Mouse (Mus musculus): ENCODE results near the gene Gm20716. TPM values are rescaled to one million over a fixed set of nuclear protein-coding genes. Genes with fewer than 3 reads are reported as not detected.

The Gm20716 gene
- polyA plus RNA-seq, 1 experiment = not detected

DNA sequence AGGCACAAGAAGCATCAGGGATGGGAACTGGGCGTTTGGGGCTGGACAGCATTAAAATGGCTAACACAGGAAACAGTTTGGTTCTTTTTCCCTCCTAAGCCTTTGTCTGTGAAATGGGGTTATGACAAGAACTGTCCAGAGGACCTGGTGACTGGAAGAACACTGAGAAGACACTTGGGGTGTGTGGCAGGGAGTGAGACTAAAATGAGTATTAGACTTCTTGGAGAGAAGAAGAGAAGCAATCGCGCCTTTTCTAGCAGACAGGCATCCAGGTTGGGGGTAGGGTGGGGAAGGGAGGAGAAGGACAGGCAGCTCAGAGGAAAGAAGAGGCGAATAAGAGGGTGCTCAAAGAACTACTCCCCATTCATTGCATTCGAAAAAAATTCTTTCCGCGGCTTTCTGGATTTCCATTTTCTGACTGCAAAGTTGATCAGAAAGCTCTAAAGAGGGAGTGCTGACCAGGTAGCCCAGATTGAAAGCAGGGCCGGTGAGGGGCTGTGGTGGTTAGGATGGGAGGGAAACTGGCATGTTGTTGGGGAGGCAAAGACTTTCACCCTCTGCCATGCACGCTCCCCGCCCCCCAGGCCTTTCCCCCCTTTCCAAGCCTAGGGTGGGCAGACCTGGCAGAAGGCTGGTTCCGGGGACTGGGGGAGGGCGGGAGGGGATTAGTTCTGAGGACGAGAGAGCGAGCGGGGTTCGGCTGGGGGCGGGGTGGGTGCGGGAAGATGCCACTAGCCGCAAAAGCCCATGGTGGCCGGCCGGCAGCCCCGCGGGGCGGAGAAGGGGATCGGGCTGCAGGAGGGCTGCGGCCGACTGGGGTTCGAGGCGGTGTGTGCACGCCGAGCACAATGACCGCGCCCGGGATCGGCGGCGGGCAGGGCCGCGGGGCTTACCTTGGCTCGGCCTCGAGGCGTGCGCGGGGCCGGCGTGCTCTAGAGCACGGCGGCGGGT lies 24.2 kb downstream of the Gm20716 start:
- peak overlapping the region; percentile 92 for H3K4me3 ChIP-seq (ENCODE audit: insufficient read depth, low read depth, low read length)
- peaks cover 8% of the 10 kb centered on the region for H3K4me1 ChIP-seq (ENCODE audit: control insufficient read depth, insufficient read depth, low read length)
- TF ChIP-seq POLR2A (IDR thresholded peaks at IDR 0.05; ENCODE audit: insufficient read depth, low read depth, low read length) = 0 out of 2 replicates have a peak, but pooled peaks have one; percentile 11
- TF ChIP-seq CTCF (IDR thresholded peaks at IDR 0.05; ENCODE audit: insufficient read depth, low read depth, low read length) = no peak
- H3K27ac ChIP-seq (ENCODE audit: insufficient read depth, low read depth, low read length) = peak overlapping the region; percentile 92
- WGBS = under 1% methylated on average over 48 of the region's 49 CpGs

DNA sequence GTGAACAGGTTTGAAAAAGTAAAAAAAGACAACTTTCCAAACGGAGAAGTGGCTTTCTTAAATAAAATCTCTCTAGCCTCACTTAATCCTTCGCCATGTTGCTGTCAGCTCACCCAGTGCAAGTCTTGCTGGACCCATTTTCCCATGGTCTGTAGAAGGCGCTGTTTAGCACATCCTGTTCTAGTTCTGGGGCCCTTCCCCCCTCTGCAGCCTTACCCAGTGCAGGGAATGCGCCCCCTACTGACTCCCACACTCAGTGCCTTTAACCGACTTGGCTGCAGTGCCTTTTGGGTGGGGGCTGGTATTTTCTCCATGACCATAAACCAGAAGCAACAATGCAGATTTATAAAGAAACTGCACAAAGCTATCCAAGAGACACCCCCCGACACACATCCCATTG lies 24.9 kb downstream of the Gm20716 start:
- Histone ChIP-seq H3K4me3 (ENCODE audit: insufficient read depth, low read depth, low read length) (peak overlapping the region; percentile 92), H3K4me1 (ENCODE audit: control insufficient read depth, insufficient read depth, low read length) (peaks cover 8% of the 10 kb centered on the region), H3K27ac (ENCODE audit: insufficient read depth, low read depth, low read length) (no peak overlapping the region)
- WGBS = 2% methylated on average over 6 of the region's 6 CpGs
- peak; percentile 93 for TF ChIP-seq CTCF (IDR thresholded peaks at IDR 0.05; ENCODE audit: insufficient read depth, low read depth, low read length)
- TF ChIP-seq POLR2A (IDR thresholded peaks at IDR 0.05; ENCODE audit: insufficient read depth, low read depth, low read length) = no peak

DNA sequence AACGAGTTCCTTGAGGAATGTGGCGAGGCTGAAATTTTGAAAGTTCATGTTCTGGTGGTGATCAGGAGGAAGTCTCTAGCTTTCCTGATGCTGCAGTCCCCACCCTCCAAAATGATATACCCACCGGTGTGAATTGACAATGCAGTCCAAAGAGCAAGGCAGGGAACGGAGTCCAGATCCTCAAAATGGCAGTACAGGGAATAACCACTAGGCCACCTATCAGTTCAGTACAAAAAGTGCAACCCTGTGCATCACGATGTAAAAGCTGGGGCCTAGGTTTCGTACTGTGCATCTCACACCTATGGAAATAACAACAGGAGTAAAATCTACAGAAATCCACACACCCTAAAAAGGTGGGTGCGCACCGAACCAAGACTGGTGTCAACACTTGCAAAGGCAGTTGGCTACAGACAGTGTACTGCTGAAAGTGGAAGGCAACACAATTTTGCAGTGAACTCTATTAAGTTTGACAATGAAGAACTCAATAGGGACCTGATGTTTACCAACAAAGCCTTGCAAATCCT lies 25.6 kb downstream of the Gm20716 start:
- H3K4me3 ChIP-seq (ENCODE audit: insufficient read depth, low read depth, low read length) = peak overlapping the region; percentile 92; the same call in 1 of the 2 replicates
- WGBS = 47% methylated on average over 8 of the region's 8 CpGs
- no peak overlapping the region for H3K27ac ChIP-seq (ENCODE audit: insufficient read depth, low read depth, low read length)
- no peak for TF ChIP-seq POLR2A (IDR thresholded peaks at IDR 0.05; ENCODE audit: insufficient read depth, low read depth, low read length)
- no peak for TF ChIP-seq CTCF (IDR thresholded peaks at IDR 0.05; ENCODE audit: insufficient read depth, low read depth, low read length)
- H3K4me1 ChIP-seq (ENCODE audit: control insufficient read depth, insufficient read depth, low read length) = peaks cover 12% of the 10 kb centered on the region

DNA sequence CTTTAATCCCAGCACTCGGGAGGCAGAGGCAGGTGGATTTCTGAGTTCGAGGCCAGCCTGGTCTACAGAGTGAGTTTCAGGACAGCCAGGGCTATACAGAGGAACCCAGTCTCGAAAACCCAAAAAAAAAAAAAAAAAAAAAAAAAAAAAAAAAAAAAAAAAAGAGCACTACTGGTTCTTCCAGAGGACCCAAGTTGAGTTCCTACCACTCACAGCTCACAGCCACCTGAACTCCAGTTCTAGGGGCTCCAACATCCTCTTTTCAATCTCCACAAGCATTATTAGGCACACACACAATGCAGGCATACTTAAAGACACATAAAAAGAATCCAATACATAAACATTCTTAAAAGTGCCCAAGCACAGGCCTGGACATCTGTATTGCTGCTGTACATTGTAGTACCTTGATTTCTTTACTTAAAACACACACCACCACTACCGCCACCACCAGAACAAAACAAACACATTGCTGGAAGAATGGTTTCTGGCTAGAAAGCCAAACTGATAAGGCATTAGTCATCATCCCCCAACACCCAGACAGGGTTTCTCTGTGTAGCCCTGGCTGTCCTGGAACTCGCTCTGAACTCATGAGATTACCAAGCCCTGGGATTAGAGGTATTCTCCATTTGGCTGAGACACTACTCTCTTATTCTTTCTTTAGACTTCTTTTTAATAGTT lies 30.0 kb downstream of the Gm20716 start:
- Histone ChIP-seq H3K4me3 (ENCODE audit: insufficient read depth, low read depth, low read length) (no peak overlapping the region), H3K27ac (ENCODE audit: insufficient read depth, low read depth, low read length) (no peak overlapping the region), H3K4me1 (ENCODE audit: control insufficient read depth, insufficient read depth, low read length) (peaks cover 11% of the 10 kb centered on the region; the same call in 1 of the 2 replicates)
- TF ChIP-seq POLR2A (IDR thresholded peaks at IDR 0.05; ENCODE audit: insufficient read depth, low read depth, low read length) (no peak), CTCF (IDR thresholded peaks at IDR 0.05; ENCODE audit: insufficient read depth, low read depth, low read length) (no peak)
- whole genome bisulfite sequencing = 70% methylated on average over 4 of the region's 5 CpGs

DNA sequence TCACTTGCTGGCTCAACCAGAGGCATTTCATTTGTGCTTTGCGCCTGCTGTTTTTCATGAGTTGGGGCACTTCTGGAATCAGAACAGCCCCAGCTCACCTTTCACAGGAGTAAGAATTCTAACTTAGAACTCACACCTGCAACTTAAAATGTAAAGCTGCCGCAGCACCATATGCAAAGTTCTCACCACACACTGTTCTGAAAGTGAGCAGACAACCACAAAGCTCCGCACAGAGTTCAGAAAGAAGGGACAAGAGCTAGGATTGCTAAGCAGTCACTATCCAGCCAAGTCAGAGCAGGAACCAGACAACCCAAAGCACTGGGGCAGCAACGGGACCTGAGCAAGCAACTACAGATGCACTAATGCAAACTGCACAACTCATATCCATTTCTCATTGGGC lies 30.7 kb downstream of the Gm20716 start:
- 53% methylated on average over 4 of the region's 4 CpGs for WGBS
- peaks cover 9% of the 10 kb centered on the region; the same call in 1 of the 2 replicates for H3K4me1 ChIP-seq (ENCODE audit: control insufficient read depth, insufficient read depth, low read length)
- no peak overlapping the region for H3K27ac ChIP-seq (ENCODE audit: insufficient read depth, low read depth, low read length)
- H3K4me3 ChIP-seq (ENCODE audit: insufficient read depth, low read depth, low read length) = no peak overlapping the region
- TF ChIP-seq POLR2A (IDR thresholded peaks at IDR 0.05; ENCODE audit: insufficient read depth, low read depth, low read length) = no peak
- TF ChIP-seq CTCF (IDR thresholded peaks at IDR 0.05; ENCODE audit: insufficient read depth, low read depth, low read length) = no peak

DNA sequence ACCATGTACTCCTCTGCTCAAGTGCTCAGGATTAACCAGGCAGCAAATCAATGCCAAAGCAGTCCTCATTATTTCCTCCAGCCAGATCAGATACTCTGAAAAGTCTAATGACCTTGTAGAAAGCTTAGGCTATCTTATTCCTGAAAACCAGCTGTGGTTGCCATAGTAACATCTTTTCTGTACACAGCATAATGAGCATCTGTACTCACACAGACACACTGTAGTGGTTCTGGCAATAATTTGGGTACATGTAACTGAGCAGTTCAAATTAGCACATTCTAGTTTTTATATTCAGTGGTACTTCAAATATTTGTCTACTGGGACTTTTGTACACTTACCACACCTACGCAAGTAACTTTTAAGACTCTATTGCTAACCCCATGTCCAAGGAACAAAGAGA lies 31.7 kb downstream of the Gm20716 start:
- TF ChIP-seq CTCF (IDR thresholded peaks at IDR 0.05; ENCODE audit: insufficient read depth, low read depth, low read length) (no peak), POLR2A (IDR thresholded peaks at IDR 0.05; ENCODE audit: insufficient read depth, low read depth, low read length) (no peak)
- 49% methylated on average over 1 of the region's 1 CpGs for WGBS
- peaks cover 7% of the 10 kb centered on the region; the same call in 1 of the 2 replicates for H3K4me1 ChIP-seq (ENCODE audit: control insufficient read depth, insufficient read depth, low read length)
- H3K27ac ChIP-seq (ENCODE audit: insufficient read depth, low read depth, low read length) = no peak overlapping the region
- H3K4me3 ChIP-seq (ENCODE audit: insufficient read depth, low read depth, low read length) = no peak overlapping the region

DNA sequence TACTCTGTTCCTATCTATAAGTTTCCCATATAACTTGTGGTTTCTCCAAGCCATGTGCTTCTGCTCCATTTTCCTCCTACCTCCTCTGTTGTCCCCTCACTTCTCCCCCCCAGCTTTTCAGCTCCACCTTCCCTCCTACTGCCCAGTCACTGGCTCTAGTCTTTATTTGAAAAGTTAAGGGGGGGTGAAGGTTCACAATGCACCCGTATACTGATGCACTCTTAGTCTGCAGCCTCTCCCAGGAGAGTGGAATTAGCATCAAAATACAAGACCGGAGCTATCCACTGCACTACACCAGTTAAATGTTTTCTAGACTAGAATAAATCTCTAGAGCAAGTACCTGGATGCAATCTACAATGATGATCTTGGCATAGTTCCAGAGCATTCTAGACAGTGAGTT lies 34.4 kb downstream of the Gm20716 start:
- 24% methylated on average over 2 of the region's 2 CpGs for WGBS
- Histone ChIP-seq H3K4me3 (ENCODE audit: insufficient read depth, low read depth, low read length) (no peak overlapping the region), H3K27ac (ENCODE audit: insufficient read depth, low read depth, low read length) (no peak overlapping the region), H3K4me1 (ENCODE audit: control insufficient read depth, insufficient read depth, low read length) (peaks cover 11% of the 10 kb centered on the region)
- TF ChIP-seq CTCF (IDR thresholded peaks at IDR 0.05; ENCODE audit: insufficient read depth, low read depth, low read length) = no peak
- no peak for TF ChIP-seq POLR2A (IDR thresholded peaks at IDR 0.05; ENCODE audit: insufficient read depth, low read depth, low read length)

DNA sequence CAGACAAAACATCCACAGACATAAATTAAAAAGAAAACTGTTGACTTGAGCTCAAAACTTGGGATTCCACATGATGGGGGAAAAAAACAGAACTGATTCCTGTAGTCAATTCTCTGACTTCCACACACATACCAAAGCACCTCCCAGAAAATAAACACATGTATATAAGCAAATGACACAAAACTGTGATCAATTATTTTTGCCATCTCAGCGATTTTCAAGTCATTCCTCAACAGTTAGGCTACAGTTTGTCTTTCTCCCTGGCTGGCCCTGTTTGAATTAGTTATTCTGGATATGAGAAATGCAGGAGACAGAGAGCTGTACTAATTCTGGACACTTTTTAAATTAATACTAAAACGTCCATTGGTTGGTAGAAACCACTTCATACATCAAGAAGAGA lies 36.5 kb downstream of the Gm20716 start:
- 56% methylated on average over 2 of the region's 2 CpGs for WGBS
- Histone ChIP-seq H3K4me3 (ENCODE audit: insufficient read depth, low read depth, low read length) (no peak overlapping the region), H3K27ac (ENCODE audit: insufficient read depth, low read depth, low read length) (no peak overlapping the region), H3K4me1 (ENCODE audit: control insufficient read depth, insufficient read depth, low read length) (peaks cover 8% of the 10 kb centered on the region)
- TF ChIP-seq POLR2A (IDR thresholded peaks at IDR 0.05; ENCODE audit: insufficient read depth, low read depth, low read length) = no peak
- no peak for TF ChIP-seq CTCF (IDR thresholded peaks at IDR 0.05; ENCODE audit: insufficient read depth, low read depth, low read length)

All from olfactory bulb, adult 2 months (tissue).